Mouse (Mus musculus): ENCODE measurements around the gene Gm7879. TPM values are rescaled to one million over a fixed set of nuclear protein-coding genes. Genes with fewer than 3 reads are reported as not detected.

Gm7879 gene
- total and polyA plus RNA-seq, 3 experiments = 1.6 to 6.6 TPM; not detected in 1

- DNase-seq (ENCODE audit: low spot score) = no peak
- no peak for ATAC-seq (ENCODE audit: extremely low read depth, insufficient number of reproducible peaks, low FRiP score, poor library complexity, severe bottlenecking)
- no peaks in the 10 kb centered on the region for H3K27me3 ChIP-seq (ENCODE audit: insufficient read depth, low read length)
- no peaks in the 10 kb centered on the region for H3K4me1 ChIP-seq (ENCODE audit: insufficient read depth, low read depth, low read length)
- no peak for TF ChIP-seq TAL1 (conservative IDR thresholded peaks at IDR 0.05; ENCODE audit: low read depth, low read length)
- TF ChIP-seq CTCF (IDR thresholded peaks at IDR 0.05; ENCODE audit: low read depth, low read length) = no peak
- no peak for TF ChIP-seq GATA1 (IDR thresholded peaks at IDR 0.05; ENCODE audit: borderline replicate concordance, low read length)
- no peak for TF ChIP-seq POLR2AphosphoS5 (IDR thresholded peaks at IDR 0.05; ENCODE audit: insufficient replicate concordance, low read depth, low read length)
- no peak for TF ChIP-seq GATA2 (IDR thresholded peaks at IDR 0.05; ENCODE audit: borderline replicate concordance, low read depth, low read length)
- H3K4me3 ChIP-seq (ENCODE audit: low read depth, low read length) = no peak overlapping the region
- no peaks in the 10 kb centered on the region for H3K36me3 ChIP-seq (replicated peaks)
- no peaks in the 10 kb centered on the region for H3K9me3 ChIP-seq (replicated peaks)
These were observed 47.0 kb downstream of the Gm7879 start for GRCm38 (mm10) chr5:43959884-43960440.

- Histone ChIP-seq H3K9me3 (replicated peaks) (no peaks in the 10 kb centered on the region), H3K27me3 (ENCODE audit: insufficient read depth, low read length) (no peaks in the 10 kb centered on the region), H3K4me1 (ENCODE audit: insufficient read depth, low read depth, low read length) (no peaks in the 10 kb centered on the region), H3K36me3 (replicated peaks) (no peaks in the 10 kb centered on the region), H3K4me3 (ENCODE audit: low read depth, low read length) (no peak overlapping the region)
- TF ChIP-seq GATA1 (IDR thresholded peaks at IDR 0.05; ENCODE audit: borderline replicate concordance, low read length) (no peak), GATA2 (IDR thresholded peaks at IDR 0.05; ENCODE audit: borderline replicate concordance, low read depth, low read length) (no peak), POLR2AphosphoS5 (IDR thresholded peaks at IDR 0.05; ENCODE audit: insufficient replicate concordance, low read depth, low read length) (no peak), CTCF (IDR thresholded peaks at IDR 0.05; ENCODE audit: low read depth, low read length) (no peak), TAL1 (conservative IDR thresholded peaks at IDR 0.05; ENCODE audit: low read depth, low read length) (no peak)
- DNase-seq (ENCODE audit: low spot score) (no peak), ATAC-seq (ENCODE audit: extremely low read depth, insufficient number of reproducible peaks, low FRiP score, poor library complexity, severe bottlenecking) (no peak)
These were observed 48.1 kb downstream of the Gm7879 start for GRCm38 (mm10) chr5:43961056-43961455.

Other genes starting within 250 kb of the Gm7879 start
- gene Bst1, start 94.3 kb upstream of the Gm7879 start, total RNA-seq (2014; fragmentation: Nextera tagmentation) = not detected in 2 replicates
- 0.99 and 1.1 TPM in 2 replicates for gene Bst1, start 94.3 kb upstream of the Gm7879 start, total RNA-seq (2017)
- gene Bst1, start 94.3 kb upstream of the Gm7879 start, polyA plus RNA-seq (2012) = not detected in 2 replicates
- gene Fbxl5, start 91.5 kb upstream of the Gm7879 start, total RNA-seq (2014; fragmentation: Nextera tagmentation) = 63.6 and 64.5 TPM in 2 replicates
- gene Fbxl5, start 91.5 kb upstream of the Gm7879 start, total RNA-seq (2017) = 119 and 124 TPM in 2 replicates
- gene Fbxl5, start 91.5 kb upstream of the Gm7879 start, polyA plus RNA-seq (2012) = 18.2 and 20.0 TPM in 2 replicates
- gene Cd38, start 44.6 kb upstream of the Gm7879 start, total RNA-seq (2014; fragmentation: Nextera tagmentation) = not detected in 2 replicates
- 0.05 and 0.35 TPM in 2 replicates for gene Cd38, start 44.6 kb upstream of the Gm7879 start, total RNA-seq (2017)
- gene Cd38, start 44.6 kb upstream of the Gm7879 start, polyA plus RNA-seq (2012) = not detected in 2 replicates
- not detected in 2 replicates for gene Fgfbp1, start 68.6 kb downstream of the Gm7879 start, total RNA-seq (2014; fragmentation: Nextera tagmentation)
- 0.49 TPM in 1 of 2 replicates, not detected in the other for gene Fgfbp1, start 68.6 kb downstream of the Gm7879 start, total RNA-seq (2017)
- not detected in 2 replicates for gene Fgfbp1, start 68.6 kb downstream of the Gm7879 start, polyA plus RNA-seq (2012)
- not detected in 2 replicates for gene Prom1, start 188.9 kb downstream of the Gm7879 start, total RNA-seq (2014; fragmentation: Nextera tagmentation)
- 0.17 and 0.33 TPM in 2 replicates for gene Prom1, start 188.9 kb downstream of the Gm7879 start, total RNA-seq (2017)
- not detected in 2 replicates for gene Prom1, start 188.9 kb downstream of the Gm7879 start, polyA plus RNA-seq (2012)